Mouse (Mus musculus) frontal cortex, postnatal 36 days (tissue): ENCODE results near the gene Fam162b.

Source experiments
- DNase-seq, 2 experiments: peaks; one replicate each; pipeline ENCODE4 v3.0.0; 2022; ENCODE audit warnings: low spot score in 2 of 2

Fam162b gene

GRCm38 (mm10) chr10:51590139-51590574, at the start of gene Fam162b:
Gene Fam162b, minus strand, starts transcription at chr10:51590517.
- DNase-seq = no peak

DNA sequence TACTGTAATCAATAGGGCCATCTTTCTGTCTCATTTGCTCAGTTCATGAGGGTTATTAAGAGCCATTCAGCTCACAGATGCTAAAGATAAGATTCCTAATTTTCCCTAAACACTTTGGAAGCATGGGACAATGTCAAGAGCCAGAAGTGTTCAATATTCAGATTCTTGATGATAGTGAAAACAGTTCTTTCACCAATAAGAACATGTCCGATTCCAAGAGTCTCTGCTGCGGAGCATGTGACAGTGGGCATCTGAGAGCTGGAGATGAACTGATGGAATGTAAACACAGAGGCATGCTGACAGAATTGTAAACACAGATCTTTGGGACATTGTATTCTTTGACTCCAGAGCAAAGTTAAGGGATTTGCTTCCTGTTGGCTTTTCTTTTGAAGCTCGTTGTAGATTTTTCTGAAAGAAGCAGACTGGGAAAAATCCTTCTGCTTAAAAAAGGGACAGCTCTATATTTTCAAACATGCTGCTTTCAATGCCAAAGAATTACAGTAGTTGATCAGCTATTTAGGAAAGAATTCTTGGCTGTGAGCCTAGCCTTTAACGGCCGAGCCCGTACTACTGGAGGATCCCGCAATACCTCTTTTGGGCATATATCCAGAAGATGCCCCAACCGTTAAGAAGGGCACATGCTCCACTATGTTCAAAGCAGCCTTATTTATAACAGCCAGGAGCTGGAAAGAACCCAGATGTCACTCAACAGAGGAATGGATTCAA, 41.3 kb upstream of the Fam162b start, which contains the start of gene Gprc6a:
TSS of gene Gprc6a (minus strand) at position 51 of the 726 bp plus-strand sequence.
- no peak for DNase-seq

- DNase-seq = no peak
Observed at GRCm38 (mm10) chr10:51621193-51621592, 30.9 kb upstream of the Fam162b start.

DNA sequence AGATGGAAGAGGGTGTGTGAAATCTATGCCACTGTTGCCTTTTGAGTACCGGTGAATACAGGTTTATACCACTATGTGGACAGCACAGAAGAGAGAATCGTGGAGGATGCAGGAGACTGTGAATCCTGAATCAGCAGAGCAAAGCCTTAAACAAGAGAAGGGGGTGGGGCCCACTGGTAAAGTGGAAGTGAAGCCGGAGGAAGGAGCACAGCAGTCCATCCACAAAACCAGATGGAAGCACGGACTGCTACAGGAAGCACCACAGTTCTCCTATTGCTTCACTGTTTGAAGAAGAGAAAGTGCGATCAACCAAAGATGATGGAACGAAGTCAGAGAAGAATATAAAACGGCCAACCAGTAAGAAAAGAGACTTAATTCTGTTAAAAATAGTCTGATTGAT, 29.8 kb upstream of the Fam162b start:
- no peak for DNase-seq

- no peak for DNase-seq
Observed at GRCm38 (mm10) chr10:51618538-51618937, 28.2 kb upstream of the Fam162b start.

DNA sequence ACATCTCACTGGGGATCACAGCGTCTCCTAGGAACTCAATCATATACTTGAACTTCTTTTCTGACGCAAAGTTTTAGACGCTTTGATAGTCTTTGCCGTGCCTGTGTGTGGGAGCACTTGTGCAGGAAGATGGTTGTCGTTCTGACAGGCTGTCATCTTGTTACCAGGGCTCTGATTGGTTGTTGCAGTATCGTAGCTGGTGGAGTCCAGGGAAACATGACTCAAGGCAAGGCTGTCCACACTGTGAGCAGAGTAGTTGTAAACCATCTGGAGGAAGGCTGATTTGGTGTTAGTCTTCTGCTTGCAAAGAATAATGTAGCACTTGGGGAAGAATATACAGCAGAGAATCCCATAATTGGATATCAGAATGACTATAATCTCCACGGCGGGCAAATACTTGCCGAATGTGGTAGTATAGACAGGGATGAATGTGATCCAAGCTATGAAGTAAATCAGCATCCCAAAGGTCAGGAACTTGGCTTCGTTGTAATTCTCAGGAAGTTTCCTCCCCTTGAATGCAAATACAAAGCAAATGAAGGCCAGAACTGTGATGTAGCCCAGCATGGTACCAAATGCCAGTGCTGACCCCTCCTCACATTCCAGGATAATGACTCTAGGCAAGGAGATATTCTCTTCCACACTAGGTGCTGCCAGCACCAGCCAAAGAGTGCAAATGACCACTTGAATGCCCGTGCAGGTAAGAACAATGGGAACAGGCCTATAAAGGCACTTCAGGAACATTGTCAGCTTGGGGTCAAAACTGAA, 24.7 kb upstream of the Fam162b start:
- no peak for DNase-seq

DNA sequence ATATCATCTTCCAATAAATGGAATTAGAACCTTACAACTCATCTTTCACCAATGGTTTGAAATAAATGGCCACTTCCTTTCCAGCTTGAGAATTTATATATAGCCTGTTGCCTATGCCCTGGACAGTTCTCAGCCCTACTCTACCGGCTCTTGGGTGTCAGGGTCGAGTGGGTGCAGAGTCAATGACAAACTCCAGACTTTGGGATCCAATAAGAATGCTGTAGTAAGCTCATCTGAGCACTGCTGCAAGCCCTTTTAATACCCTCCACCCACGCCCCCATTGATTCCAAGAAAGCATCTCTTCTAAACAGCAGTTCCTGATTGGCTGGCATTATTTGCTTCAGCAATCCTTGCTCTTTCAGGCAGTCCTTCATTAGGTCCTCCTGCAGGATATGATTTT, 23.1 kb upstream of the Fam162b start:
- no peak for DNase-seq

DNA sequence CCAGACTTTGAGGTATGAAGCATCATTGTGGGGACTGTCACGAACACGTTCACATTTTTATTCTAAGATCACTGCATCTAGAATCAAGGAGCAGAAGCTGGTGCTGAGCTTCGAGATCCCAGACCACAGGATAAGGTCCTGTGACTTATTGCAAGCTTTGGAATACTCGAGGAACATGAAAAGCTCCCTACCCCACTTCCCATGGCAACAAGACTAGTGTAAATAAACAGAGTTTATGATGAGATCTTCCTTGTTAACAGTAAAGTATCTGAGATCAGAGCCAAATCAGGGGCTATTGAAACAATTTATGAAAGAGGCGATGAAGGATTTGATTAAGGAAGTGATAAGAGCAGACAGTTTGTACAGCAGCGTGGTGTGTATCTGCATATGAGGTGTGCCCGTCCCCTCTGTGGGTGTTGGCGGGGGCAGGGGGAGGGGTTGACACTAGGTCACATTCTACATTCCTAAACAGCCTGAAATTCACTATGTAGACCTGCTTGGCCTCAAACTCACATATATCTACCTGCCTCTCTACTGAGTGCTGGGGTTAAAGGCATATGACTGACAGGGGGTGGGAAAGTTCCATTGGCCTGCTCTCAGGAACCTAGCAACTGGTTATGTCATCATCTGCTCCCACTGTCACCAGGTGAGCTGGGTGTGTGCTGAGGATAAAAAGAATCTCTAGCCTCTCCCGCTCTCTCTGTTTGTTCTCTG, 21.8 kb upstream of the Fam162b start:
- DNase-seq = no peak

GRCm38 (mm10) chr10:51609741-51610425, 19.6 kb upstream of the Fam162b start:
- no peak for DNase-seq

- DNase-seq = no peak
Observed at GRCm38 (mm10) chr10:51596928-51597635, 6.8 kb upstream of the Fam162b start.

- peak in 1 of 2 experiments; percentile 10 for DNase-seq
Observed at GRCm38 (mm10) chr10:51595001-51595931, 4.9 kb upstream of the Fam162b start.

DNA sequence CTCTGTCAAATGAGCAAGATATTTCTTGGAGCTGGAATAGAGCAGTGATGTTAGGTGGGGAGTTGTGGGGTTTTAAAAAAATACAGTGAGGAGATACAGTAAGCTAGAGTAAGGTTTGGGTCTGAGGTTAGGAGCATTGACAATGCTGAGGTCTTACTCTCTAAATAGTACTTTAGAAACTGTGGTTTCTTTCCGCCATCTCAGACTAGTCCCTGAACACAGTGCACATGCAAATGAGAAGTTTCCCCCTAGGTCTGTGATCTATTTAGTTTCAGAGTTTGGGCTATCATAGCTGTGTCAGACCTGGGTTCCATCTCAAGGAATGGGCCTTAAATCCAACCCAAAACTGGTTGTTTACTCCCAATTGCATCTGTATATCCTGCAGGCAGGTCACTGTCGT, 1.3 kb upstream of the Fam162b start:
- no peak for DNase-seq

GRCm38 (mm10) chr10:51584919-51585318, 5.4 kb downstream of the Fam162b start:
- no peak for DNase-seq

- no peak for DNase-seq
Observed at GRCm38 (mm10) chr10:51584378-51584777, 5.9 kb downstream of the Fam162b start.

GRCm38 (mm10) chr10:51571225-51571996, 18.9 kb downstream of the Fam162b start:
- DNase-seq = no peak

DNA sequence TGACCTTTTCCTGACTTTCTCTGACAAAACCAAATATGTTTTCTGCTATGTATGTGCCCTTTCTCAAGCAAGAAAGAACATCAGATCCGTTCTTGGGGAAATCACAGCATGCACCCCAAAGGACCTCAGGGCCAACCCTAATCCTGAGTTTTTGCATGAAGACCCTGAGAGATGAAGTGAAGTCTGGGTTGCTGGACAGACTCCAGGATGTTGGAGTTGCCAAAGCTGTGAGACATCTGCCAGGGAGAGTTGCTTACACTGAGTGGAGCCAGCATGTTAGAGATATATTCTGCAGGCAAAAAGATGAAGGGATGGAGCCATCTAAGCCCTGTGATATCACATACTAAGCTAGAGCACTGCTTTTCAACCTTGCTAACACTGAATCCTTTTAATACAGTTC, 34.3 kb downstream of the Fam162b start:
- DNase-seq = no peak

- DNase-seq = peak; percentile 74 to 84
Observed at GRCm38 (mm10) chr10:51553348-51554123, 36.8 kb downstream of the Fam162b start.
